Mouse (Mus musculus) gastrocnemius, postnatal 36 days (tissue): ENCODE results near the gene Fam84b. TPM values are rescaled to one million over a fixed set of nuclear protein-coding genes. Genes with fewer than 3 reads are reported as not detected.

Source experiments
- DNase-seq, 2 experiments: peaks; one replicate each; pipeline ENCODE4 v3.0.0; 2022
- intact Hi-C: fragments of 180-260 bp; cut with DNase I; formaldehyde crosslinking; loops from one replicate; pipeline ENCODE4 v1.15.1; 2025
- total RNA-seq, 2 experiments: library from RNA; stranded (reverse); gene quantifications; 2 replicates each; pipeline ENCODE4 v1.2.3; 2021

The Fam84b gene
- total RNA-seq, 2 experiments from 2014 or later, result 2.2 to 2.5 TPM

GRCm38 (mm10) chr15:60834598-60835571 lies 18.7 kb downstream of the Fam84b start:
- intact Hi-C loops, result no loop called here
- no peak for DNase-seq

DNA sequence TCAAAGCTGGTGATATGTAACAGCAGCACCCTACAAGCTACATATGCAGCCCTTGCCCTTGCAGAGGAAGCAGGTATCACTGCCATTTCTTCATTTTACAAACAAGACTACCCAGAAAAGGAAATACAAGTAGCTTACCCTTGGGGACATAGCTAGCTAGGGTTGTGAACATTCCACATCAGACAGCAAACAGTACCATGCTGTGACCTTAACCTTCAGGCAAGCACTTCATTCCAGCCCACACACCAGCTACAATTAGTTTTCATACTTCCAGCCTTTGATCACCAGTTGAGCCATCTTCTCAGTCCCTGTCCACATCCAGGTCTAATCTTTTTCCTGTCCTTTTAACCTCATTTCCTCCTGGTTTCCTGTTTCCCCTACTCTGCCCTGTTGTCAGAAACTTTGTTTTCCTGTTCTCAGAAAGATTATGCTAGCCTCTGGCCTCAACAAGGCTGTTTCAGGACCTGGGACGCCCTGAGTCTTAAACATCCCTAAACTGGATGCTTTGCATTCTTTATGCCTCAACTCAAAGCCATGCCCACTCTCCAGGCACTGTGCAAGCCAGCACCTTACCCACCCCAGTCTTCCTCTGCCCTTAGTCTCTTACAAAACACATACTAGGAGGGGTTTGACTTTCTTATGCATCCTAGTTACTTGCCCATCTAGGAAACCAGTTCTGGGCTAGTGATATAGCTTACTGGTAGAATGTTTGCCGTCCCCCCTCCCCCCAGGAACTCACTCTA lies 19.9 kb downstream of the Fam84b start:
- DNase-seq, result no peak
- intact Hi-C loops, result no loop called here

GRCm38 (mm10) chr15:60832586-60832985 lies 21.0 kb downstream of the Fam84b start:
- DNase-seq, result no peak

DNA sequence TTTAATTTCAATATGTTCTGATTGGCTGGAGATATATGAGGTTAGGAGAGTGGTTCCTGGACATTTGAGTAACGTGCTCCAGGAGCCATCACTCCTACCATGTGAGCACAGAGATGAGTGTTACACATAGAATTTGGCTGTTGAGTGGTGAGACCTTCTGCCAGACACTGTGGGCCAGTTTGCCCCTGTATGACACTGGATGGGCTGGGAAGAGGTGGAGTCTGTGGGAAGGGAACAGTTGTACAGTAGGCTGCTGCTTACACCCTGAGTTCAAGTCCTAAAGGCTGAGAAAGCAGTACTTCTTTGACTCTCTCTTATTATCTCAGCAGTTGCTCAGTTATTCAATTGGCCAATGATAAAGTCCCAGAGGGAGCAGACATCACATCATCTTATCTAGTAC lies 27.4 kb downstream of the Fam84b start:
- intact Hi-C loops, result no loop called here
- no peak for DNase-seq

More at GRCm38 (mm10) chr15:60832586-60832985, 21.0 kb downstream of the Fam84b start:
- intact Hi-C loops, result no loop called here

GRCm38 (mm10) chr15:60824751-60825227 lies 28.8 kb downstream of the Fam84b start:
- intact Hi-C loops, result loop anchor here (5.0 kb wide), 1 partner anchor 68 kb away; no protein-coding TSS in a partner anchor
- DNase-seq, result peak; percentile 78 to 83

GRCm38 (mm10) chr15:60823870-60824709 lies 29.5 kb downstream of the Fam84b start:
- DNase-seq, result peak; percentile 7 to 25
- intact Hi-C loops, result loop anchor here (5.0 kb wide), 1 partner anchor 68 kb away; no protein-coding TSS in a partner anchor

DNA sequence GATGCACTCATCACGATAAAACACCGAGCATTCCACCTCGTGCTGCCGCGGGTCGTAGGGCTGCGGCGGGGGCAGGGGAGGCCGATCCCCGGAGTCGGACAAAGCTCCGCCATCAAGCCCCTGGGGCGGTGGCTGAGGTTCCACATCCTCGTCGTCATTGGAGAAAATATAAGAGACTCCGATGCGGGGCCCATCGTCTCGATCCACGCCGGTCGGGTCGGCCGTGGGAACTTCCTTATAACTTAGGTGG lies 30.0 kb downstream of the Fam84b start:
- intact Hi-C loops, result loop anchor here (5.0 kb wide), 1 partner anchor 69 kb away; no protein-coding TSS in a partner anchor
- no peak for DNase-seq

DNA sequence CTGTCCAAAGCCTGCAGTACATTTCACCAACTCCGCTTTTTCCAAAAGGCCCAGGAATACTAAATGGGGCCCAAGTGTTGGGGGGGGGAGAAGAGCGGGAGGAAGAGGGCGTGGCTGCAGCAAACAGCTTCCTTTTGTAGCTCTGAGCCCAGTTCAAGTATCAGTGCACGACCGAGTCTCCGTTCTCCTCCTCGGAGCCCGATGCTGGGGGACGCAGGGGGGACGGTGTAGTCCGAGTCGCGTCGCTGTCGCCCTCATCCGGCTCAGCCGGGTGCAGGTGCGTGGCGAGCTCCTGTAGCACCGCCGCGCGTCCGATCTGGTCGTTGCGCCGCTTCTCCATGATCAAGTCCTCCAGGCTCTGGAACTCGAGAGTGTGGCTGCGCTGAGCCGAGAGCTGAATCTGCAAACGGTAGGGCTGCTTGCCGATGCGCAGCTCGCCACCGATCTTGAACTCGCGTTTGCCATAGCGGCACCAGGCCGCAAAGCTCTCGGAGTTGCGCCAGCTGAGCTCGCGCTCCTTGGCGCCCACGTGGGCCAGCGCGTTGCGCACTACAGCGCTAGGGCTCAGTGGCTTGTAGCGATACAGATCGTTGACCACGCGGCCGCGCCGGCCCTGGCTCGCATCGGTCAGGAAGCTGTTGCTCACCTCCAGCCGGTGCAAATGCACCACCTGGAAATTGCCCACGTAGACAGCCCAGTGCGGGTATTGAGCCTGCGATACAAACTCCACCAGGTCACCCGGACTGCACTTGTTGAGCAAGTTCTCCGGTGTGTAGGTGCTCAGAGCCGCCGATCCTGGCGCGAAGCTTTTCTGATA lies 30.6 kb downstream of the Fam84b start:
- peak; percentile 40 to 66 for DNase-seq
- intact Hi-C loops, result loop anchor here (5.0 kb wide), 1 partner anchor 69 kb away; no protein-coding TSS in a partner anchor

GRCm38 (mm10) chr15:60822101-60822802 lies 31.3 kb downstream of the Fam84b start:
- no peak for DNase-seq
- intact Hi-C loops, result loop anchor here (5.0 kb wide), 1 partner anchor 70 kb away; no protein-coding TSS in a partner anchor

DNA sequence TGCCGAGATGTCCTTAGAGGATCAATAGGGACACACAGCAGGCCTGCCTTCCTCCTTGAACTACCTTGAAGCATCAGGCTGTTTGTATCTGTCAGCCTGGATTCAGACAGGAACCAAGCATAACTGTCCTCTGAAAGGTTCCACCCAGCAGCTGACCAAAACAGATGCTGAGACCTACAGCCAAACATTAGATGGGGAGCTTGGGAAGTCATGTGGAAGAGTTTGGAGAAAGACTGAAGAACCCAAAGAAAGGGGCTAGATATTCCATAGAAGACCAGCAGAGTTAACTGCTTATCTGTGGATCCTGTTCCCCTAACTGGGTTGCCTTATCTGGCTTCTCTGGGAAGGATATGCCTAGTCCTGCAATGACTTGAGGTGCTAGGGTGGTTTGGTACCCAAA lies 35.1 kb downstream of the Fam84b start:
- intact Hi-C loops, result no loop called here
- no peak for DNase-seq

GRCm38 (mm10) chr15:60816478-60816877 lies 37.1 kb downstream of the Fam84b start:
- no peak for DNase-seq
- intact Hi-C loops, result no loop called here

DNA sequence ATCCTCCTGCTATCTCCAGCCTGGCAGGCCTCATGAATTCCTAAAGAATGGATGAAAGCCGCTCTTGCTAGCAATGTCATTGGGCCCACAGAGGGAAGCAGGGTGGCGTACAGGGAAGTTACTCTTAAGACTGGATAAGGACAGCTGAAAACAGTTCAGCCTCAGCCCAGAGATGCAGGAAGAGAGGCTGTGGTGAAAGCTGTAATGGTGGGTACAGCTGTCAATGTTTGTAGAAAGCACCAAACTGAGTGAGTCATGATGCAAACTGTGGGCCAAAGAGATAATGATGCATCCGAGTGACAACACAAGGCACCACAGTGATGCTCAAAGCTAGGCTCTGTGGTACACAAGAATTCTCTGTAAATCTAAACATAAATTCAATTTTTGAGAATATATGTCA lies 39.0 kb downstream of the Fam84b start:
- intact Hi-C loops, result no loop called here

DNA sequence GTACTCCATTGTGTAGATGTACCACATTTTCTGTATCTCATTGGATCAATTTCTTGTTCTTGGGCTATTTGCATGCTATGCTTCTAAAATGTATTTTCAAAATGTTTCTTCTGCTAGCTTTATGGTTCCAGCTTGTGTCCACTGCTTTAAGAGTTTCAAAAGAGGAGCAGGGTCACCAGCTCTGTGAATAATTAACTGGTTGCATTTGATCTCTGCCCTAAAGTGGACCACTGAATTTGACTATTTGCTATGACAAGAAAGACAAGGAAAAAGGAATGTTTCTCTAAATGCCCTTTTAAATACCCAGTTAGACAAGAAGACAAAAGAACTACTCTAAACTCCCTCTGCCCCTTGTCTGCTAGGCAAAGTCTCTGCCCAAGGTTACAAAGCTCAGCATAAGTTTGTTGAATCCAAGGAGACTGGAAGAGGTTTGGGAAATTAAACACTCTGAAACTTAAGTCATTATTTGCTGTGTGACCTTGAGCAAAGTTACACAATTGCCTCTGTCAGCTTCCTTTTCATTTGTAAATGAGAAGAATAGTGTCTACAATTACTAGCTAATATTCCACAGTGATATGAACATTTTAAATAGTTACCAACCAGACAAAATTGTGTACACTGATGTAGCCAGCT lies 60.4 kb downstream of the Fam84b start:
- DNase-seq, result no peak

More for the DNA sequence above, 39.0 kb downstream of the Fam84b start:
- no peak for DNase-seq

GRCm38 (mm10) chr15:60789084-60789483 lies 64.5 kb downstream of the Fam84b start:
- intact Hi-C loops, result no loop called here
- DNase-seq, result no peak

More for the DNA sequence above, 60.4 kb downstream of the Fam84b start:
- intact Hi-C loops, result no loop called here

DNA sequence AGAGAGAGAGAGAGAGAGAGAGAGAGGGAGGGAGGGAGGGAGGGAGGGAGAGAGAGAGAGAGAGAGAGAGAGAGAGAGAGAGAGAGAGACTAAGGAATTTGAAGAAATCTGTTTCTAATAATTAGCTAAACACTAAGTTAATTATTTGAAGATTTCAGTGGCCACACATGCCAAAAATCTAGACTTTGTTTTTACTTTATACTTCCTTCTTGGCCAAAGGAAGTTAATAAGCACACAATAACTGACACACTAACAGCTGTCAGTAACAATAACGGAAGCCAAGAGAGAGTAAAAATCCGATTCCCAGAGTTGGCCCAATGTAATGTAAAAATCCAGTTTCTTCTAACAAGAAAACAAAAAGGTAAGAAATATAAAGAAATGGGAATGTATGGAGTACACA lies 69.8 kb downstream of the Fam84b start:
- intact Hi-C loops, result no loop called here
- no peak for DNase-seq

DNA sequence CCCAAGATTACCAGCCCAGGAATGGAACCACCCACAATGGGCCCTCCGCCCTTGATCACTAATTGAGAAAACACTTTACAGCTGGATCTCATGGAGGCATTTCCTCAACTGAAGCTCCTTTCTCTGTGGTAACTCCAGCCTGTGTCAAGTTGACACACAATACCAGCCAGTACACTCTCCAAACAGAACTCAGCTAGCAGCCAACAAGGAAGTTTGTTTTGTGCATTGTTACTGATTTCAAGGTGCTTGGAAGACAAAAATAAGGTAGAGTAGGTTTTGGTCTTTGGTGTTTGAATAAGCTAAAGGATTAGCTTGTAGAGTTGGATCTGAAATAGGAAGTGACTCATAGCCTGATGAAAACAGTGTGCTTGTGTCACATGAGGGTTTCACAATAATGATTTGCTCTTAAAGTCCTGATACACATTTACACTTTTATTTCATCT lies 74.0 kb downstream of the Fam84b start:
- DNase-seq, result no peak
- intact Hi-C loops, result no loop called here

GRCm38 (mm10) chr15:60779063-60779462 lies 74.5 kb downstream of the Fam84b start:
- intact Hi-C loops, result no loop called here

More at GRCm38 (mm10) chr15:60779063-60779462, 74.5 kb downstream of the Fam84b start:
- DNase-seq, result no peak
